In genomic region chr12:55384023-55384749, GRCm38 (mm10) we compare ENCODE assay signal across 8 mouse cellular contexts. TPM values are rescaled to one million over a fixed set of nuclear protein-coding genes. Genes with fewer than 3 reads are reported as not detected.
DNase-seq lines count a peak whose midpoint lies in the region; ATAC-seq lines count a peak whose summit lies in the region.

TSS of gene Psma6 (plus strand) at chr12:55384222.

- WGBS in hindbrain, embryonic 16.5 days = 84% methylated on average over 10 of the region's 10 CpGs

- DNase-seq in heart, adult 18-20 months = no peak
- DNase-seq in heart, adult 9 months (ENCODE audit: low spot score in 2 of 2) = no peak
- DNase-seq in adrenal gland, adult 18-20 months (ENCODE audit: low spot score in 2 of 2) = no peak
- DNase-seq in gastrocnemius, adult 18-20 months (ENCODE audit: low spot score) = peak; percentile 9
- DNase-seq in lung, postnatal 10 days = peak; percentile 20
- peak; percentile 45 for DNase-seq in thymus, postnatal 25 days
- no peak for DNase-seq in right cerebral cortex, postnatal 25 days

- no peaks in the 10 kb centered on the region for H3K27me3 ChIP-seq in hindbrain, embryonic 16.5 days (replicated peaks; ENCODE audit: control insufficient read depth, insufficient read depth, low read length)

- no peak within 1 kb of the TSS for H3K4me3 ChIP-seq in hindbrain, embryonic 16.5 days (ENCODE audit: low read length)

- no peaks in the 10 kb centered on the region for H3K36me3 ChIP-seq in hindbrain, embryonic 16.5 days (ENCODE audit: control insufficient read depth, insufficient read depth, low read length)

- no peaks in the 10 kb centered on the region for H3K4me1 ChIP-seq in hindbrain, embryonic 16.5 days (ENCODE audit: control insufficient read depth, insufficient read depth, low read depth, low read length)

- no peak within 1 kb of the TSS for H3K4me2 ChIP-seq in hindbrain, embryonic 16.5 days (ENCODE audit: low read length)

- no peaks in the 10 kb centered on the region for H3K9me3 ChIP-seq in hindbrain, embryonic 16.5 days (ENCODE audit: control insufficient read depth, low read length)

- no peak within 1 kb of the TSS for H3K9ac ChIP-seq in hindbrain, embryonic 16.5 days (ENCODE audit: low read depth, low read length)

- H3K27ac ChIP-seq in hindbrain, embryonic 16.5 days (ENCODE audit: low read depth, low read length) = no peak within 1 kb of the TSS

- no peak for ATAC-seq in hindbrain, embryonic 16.5 days

RNA-seq across cellular contexts. Expression of gene Psma6, which starts in this region (rescaled TPM):
- total RNA-seq in heart, adult 18-20 months (2021) = 100 to 1,000 TPM; 171 to 180 TPM
- 100 to 1,000 TPM; 230 to 239 TPM for total RNA-seq in adrenal gland, adult 18-20 months (2021)
- 100 to 1,000 TPM; 162 TPM for total RNA-seq in gastrocnemius, adult 18-20 months (2021)
- polyA plus RNA-seq in hindbrain, embryonic 16.5 days (2015; fragmentation: Nextera tagmentation; extraction: Ambion mirVana) = 383 and 402 TPM in 2 replicates

Comparison
In these comparisons a context has a peak if more than half of its experiments do, and no peak if none do; other contexts are left out.
1. DNase-seq: peak in gastrocnemius, adult 18-20 months (single experiment), lung, postnatal 10 days (single experiment) and thymus, postnatal 25 days (single experiment); none in heart, adult 18-20 months (0 of 2), heart, adult 9 months (0 of 2), adrenal gland, adult 18-20 months (0 of 2) and right cerebral cortex, postnatal 25 days (single experiment).